Mouse (Mus musculus) cerebellum, postnatal 10 days (tissue): ENCODE measurements around the gene Cic.
A peak's percentile ranks its signal among the peaks of the same experiment; 100 is the strongest.

ENCODE experiments used
- DNase-seq, 2 experiments: peaks; one replicate each; pipeline ENCODE4 v3.0.0; 2021; ENCODE audit warnings: mixed read lengths in 2 of 2

Cic gene

GRCm38 (mm10) chr7:25283637-25284036 is 16.1 kb downstream of the Cic start:
- DNase-seq: peak; percentile 42 to 45

- DNase-seq: peak; percentile 10 to 27
Observed at GRCm38 (mm10) chr7:25284171-25284570, 16.7 kb downstream of the Cic start.

GRCm38 (mm10) chr7:25284766-25285165 is 17.3 kb downstream of the Cic start:
- peak; percentile 66 to 70 for DNase-seq

- peak in 1 of 2 experiments; percentile 18 for DNase-seq
Observed at GRCm38 (mm10) chr7:25285511-25286238, 18.2 kb downstream of the Cic start.

GRCm38 (mm10) chr7:25286989-25287388 is 19.5 kb downstream of the Cic start:
- DNase-seq: peak; percentile 21 to 23

DNA sequence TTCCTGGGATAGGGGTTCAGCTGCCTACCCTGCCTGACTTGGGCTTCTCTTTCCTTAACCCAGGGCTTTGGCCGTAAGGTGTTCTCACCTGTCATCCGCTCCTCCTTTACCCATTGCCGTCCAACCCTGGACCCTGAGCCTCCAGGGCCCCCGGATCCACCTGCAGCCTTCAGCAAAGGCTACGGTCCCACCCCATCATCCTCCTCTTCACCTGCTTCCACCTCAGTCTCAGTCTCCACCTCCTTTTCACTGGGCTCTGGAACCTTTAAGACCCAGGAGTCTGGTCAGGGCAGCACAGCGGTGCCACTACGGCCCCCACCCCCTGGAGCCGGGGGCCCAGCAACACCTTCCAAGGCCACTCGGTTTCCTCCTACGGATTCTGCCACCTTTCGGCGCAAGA is 20.5 kb downstream of the Cic start:
- DNase-seq: no peak

DNA sequence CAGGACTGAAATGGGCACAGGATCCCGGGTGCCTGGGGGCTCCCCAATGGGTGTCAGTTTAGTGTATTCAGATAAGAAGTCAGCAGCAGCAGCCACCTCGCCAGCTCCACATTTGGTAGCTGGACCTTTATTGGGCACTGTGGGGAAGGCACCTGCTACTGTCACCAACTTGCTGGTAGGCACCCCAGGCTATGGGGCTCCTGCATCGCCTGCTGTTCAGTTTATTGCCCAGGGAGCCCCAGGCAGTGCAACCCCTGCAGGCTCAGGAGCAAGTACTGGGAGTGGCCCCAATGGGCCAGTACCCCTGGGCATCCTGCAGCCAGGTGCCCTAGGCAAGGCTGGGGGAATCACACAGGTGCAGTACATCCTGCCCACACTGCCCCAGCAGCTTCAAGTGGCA is 21.2 kb downstream of the Cic start:
- peak in 1 of 2 experiments; percentile 9 for DNase-seq

DNA sequence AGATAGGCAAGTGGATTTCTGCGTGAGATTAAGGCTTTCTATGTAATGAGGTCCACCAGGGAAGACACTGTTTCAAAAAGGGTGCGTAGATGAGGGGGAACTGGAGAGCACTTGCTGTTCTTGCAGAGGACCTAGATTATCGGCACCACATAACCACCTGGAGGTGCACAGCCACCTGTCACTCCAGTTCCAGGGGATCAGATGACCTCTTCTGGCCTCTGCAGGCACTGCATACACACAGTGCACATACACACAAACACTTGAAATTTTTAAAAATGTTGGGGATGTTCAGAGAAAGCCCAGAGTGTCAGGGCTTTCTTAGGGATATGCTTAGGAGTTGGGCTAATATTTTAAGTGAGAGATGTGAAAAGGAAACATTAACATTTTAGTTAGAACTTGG is 22.4 kb downstream of the Cic start:
- DNase-seq: peak in 1 of 2 experiments; percentile 8

- DNase-seq: peak in 1 of 2 experiments; percentile 5
Observed at GRCm38 (mm10) chr7:25290463-25290862, 23.0 kb downstream of the Cic start.

DNA sequence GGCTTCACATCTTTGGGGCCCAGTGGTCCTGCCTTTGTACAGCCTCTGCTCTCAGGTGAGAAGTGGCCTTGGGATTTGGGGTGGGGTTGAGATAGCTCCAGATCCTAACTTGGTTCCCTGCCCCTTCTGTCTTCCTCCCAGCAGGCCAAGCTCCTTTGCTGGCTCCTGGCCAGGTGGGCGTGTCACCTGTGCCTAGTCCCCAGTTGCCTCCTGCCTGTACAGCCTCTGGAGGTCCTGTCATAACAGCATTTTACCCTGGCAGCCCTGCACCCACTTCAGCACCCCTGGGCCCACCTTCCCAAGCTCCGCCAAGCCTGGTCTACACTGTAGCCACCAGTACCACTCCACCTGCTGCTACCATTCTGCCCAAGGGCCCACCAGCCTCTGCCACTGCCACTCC is 23.4 kb downstream of the Cic start:
- peak; percentile 76 to 77 for DNase-seq

- DNase-seq: peak; percentile 46 to 52
Observed at GRCm38 (mm10) chr7:25292107-25292506, 24.6 kb downstream of the Cic start.

GRCm38 (mm10) chr7:25293191-25293739 is 25.8 kb downstream of the Cic start:
- peak; percentile 21 to 37 for DNase-seq

DNA sequence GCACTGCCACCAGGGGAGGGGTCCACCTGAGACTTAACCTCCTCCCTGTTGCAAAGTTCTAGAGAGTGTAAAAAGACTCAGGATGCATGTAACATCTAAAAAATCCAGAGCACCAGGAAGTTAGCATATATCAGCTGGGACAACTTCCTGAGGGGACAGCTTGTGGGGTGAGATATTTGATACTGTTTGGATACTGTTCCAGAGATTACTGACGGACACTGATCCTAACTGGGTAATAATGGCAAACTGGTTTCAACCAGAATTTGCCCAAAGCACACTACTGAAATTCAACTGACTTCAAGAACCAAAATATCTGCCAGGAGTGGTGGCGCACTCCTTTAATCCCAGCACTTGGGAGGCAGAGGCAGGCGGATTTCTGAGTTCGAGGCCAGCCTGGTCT is 27.0 kb downstream of the Cic start:
- no peak for DNase-seq

- peak in 1 of 2 experiments; percentile 6 for DNase-seq
Observed at GRCm38 (mm10) chr7:25294960-25295722, 27.6 kb downstream of the Cic start.

DNA sequence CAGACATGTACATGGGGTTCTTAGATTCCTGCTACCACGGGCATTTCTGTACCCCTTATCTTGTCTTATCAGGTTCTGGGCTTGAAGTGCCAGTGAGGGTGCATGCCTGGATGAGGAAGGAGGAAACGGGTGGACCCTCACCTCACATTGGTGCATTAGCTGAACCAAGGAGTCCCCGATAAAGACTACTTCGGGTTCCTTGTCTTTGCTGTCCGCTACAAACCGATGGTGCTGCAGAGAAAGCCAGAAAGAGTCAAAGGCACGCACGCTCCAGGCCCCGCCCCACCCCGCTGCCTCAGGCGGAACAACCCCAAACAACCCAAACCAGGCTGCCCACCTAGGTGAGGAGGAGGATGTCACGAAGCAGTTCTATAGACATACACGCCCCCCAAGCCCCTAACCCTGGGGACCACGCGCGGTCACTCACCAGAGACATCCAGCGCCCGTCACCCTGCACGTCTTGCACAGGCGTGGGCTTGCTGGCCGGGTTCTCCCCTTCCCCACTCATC is 29.5 kb downstream of the Cic start:
- peak; percentile 64 to 69 for DNase-seq

- DNase-seq: peak; percentile 93 to 95
Observed at GRCm38 (mm10) chr7:25297454-25298325, 30.2 kb downstream of the Cic start, which contains the start of gene Pafah1b3. TSS of gene Pafah1b3 (minus strand) at chr7:25297986.

- peak; percentile 62 for DNase-seq
Observed at GRCm38 (mm10) chr7:25301063-25301462, 33.6 kb downstream of the Cic start, which contains the start of gene Prr19. TSS of gene Prr19 (plus strand) at chr7:25301411.

GRCm38 (mm10) chr7:25303003-25303684 is 35.6 kb downstream of the Cic start:
- no peak for DNase-seq

DNA sequence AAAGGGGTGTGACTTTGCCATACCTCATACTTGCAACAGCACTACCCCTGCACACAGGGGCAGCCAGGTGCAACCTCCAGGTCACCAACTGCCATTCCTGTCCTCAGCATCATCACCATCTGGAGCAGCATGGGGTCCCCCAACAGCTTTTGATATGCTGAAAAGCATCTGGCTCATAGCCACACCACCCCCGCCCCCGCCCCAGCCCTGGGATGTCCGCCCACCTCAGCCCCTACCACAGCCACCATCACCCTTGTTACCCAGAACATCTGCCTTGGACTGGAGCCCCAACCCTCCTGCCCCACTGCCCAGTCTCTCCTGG is 36.1 kb downstream of the Cic start:
- no peak for DNase-seq

GRCm38 (mm10) chr7:25305481-25305880 is 38.0 kb downstream of the Cic start:
- no peak for DNase-seq

GRCm38 (mm10) chr7:25305956-25306613 is 38.6 kb downstream of the Cic start, which contains the start of gene Tmem145:
TSS of gene Tmem145 (plus strand) at chr7:25306106.
- peak; percentile 88 to 90 for DNase-seq
